Mouse (Mus musculus) cerebellum, adult (tissue): ENCODE measurements around the gene Caskin1.
A peak's percentile ranks its signal among the peaks of the same experiment; 100 is the strongest.
"Not testable (repeated sequence)": the region's sequence is repeated elsewhere in the genome, so short reads cannot be mapped to it uniquely, and the experiment has no call there.

Experiments
- ATAC-seq: cut with Nextera tagmentation; 2 replicates; pipeline ENCODE4 v1.9.2; 2017; ENCODE audit warnings: mild to moderate bottlenecking, moderate library complexity, mixed read lengths; ENCODE audit not compliant: insufficient number of reproducible peaks, low FRiP score, low TSS enrichment

Gene Caskin1

GRCm38 (mm10) chr17:24488186-24488661 lies at the start of gene Caskin1:
Caskin1 (plus strand) TSS chr17:24488601.
- peak; percentile 66 for ATAC-seq

GRCm38 (mm10) chr17:24440377-24440776 lies 48.0 kb upstream of the Caskin1 start:
- no peak for ATAC-seq

GRCm38 (mm10) chr17:24441148-24441547 lies 47.3 kb upstream of the Caskin1 start:
- no peak for ATAC-seq

DNA sequence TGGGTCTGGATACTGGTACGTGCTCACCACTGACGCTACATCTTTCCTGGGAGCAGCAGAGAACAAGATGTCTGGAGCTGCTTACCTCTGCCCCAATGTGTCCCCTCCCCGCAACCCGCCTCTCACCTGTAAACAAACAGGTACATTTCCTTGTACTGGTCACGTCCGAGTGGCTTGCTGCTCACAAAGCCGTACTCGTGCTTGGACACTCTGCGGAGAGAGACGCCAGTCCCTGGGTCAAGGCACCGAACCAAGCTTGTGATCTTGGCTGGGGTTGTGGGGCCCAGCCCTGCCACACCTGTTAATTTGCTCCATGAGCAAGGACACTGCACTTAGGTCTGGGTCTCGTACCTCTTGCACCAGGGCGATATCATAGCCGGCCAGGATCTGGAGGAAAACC lies 46.3 kb upstream of the Caskin1 start:
- ATAC-seq: no peak

DNA sequence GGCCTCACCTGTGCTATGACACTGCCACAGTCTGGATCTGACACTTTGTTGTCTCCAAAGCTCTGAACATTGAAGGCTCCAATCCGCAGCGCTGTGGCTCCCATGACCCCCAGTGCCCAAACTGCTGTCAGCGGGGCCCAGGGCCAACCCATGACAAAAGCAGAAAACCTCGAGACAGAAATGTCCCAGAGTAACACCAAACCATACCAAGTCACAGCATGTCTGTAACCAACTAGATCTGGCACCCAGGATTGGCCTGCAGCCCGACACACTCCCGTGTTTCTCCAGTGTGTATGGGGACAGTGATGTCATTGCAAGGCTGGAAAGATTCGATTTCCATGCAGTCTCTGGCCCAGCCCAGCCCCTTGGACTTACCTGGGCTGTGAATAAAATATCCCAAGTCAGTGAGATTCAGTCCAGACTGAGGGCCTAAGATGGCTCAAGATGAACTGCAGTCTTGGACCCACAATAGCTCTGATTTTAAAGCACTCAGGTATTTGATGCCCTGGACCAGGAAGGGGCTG lies 45.7 kb upstream of the Caskin1 start, which contains the start of gene Dnase1l2:
Gene Dnase1l2, minus strand, starts transcription at position 474 of the 524 bp plus-strand sequence.
- ATAC-seq: no peak

GRCm38 (mm10) chr17:24443409-24443808 lies 45.0 kb upstream of the Caskin1 start:
- ATAC-seq: no peak

DNA sequence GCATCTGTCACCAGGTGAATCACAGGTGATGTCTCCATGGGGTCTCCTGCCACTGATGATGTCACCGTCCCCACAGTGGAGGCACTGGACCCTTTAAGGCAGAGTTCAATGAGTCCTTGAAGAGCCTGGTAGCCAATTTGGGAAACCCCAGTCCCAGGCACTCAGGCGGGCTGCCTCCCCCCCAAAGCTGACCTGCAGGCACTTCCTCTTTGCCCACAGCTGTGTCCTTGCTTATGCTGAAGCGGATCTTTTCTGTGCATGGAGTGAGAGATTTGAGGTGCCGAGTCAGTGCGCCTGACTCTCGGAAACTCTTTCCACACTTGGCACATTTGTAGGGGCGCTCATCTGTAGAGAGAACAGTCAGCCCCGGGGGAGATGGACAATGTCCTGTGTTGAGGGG lies 41.8 kb upstream of the Caskin1 start:
- no peak for ATAC-seq

- no peak for ATAC-seq
Observed at GRCm38 (mm10) chr17:24449507-24449906, 38.9 kb upstream of the Caskin1 start.

DNA sequence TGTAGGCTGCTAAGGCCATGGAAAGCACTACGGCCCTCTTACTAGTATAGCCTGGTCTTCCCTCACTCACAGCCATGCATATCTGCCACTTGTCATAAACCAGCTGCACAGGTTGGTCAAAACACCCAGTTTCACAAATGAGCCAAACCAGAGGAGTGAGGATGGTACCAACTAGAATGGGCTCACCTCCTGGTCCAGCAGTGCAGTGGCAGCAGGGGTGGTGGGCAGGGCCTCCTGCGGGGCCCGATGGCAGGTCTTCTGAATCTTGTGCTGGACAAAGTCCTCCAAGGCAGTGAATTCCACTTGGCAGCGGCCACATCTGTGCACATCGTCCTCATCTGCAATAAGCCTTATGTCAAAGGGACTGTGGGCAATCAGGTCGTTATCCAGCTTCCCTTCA lies 37.2 kb upstream of the Caskin1 start:
- no peak for ATAC-seq

DNA sequence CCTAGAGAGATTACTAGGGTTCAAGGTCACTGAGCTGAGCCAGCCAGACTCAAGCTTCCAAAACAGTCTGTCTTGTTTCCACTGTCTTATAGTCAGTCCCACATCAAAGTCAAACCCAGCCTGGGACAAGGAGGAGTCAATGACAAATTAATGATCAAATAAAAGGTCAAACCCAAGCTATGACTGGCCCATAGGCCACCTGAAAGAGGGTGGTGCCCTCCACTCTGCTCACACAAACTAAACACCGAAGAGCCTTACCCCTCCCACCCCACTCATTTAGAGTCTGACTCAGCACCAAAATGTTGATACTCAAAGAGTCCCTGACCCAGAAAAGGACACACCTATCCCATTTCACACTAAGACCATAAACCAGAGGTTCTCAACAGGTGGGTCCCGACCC lies 35.0 kb upstream of the Caskin1 start:
- no peak for ATAC-seq

DNA sequence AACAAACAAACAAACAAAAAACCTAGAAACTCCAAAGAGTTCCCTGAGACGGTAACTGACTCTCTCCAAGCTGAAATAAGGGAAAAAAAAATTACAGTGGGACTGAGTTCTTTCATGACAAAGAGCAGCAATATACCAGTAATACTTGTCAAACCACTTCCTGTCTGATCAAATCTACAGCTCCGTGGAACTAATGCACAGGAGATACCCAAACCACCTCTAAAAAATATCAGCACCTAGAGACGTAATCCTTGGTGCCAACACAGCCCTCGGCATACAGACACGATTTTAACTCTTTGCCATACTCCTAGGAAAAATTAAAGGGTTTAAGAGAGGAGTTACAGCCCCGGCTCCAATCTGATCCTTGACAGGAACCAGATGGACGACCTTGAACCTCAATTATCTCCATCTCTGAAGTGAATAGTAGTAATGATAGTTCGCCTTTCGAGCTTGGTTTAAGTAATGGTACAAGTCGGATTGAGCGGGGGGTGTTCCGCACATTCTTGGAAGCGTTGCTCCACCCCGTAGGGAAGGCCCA lies 34.1 kb upstream of the Caskin1 start:
- ATAC-seq: no peak

DNA sequence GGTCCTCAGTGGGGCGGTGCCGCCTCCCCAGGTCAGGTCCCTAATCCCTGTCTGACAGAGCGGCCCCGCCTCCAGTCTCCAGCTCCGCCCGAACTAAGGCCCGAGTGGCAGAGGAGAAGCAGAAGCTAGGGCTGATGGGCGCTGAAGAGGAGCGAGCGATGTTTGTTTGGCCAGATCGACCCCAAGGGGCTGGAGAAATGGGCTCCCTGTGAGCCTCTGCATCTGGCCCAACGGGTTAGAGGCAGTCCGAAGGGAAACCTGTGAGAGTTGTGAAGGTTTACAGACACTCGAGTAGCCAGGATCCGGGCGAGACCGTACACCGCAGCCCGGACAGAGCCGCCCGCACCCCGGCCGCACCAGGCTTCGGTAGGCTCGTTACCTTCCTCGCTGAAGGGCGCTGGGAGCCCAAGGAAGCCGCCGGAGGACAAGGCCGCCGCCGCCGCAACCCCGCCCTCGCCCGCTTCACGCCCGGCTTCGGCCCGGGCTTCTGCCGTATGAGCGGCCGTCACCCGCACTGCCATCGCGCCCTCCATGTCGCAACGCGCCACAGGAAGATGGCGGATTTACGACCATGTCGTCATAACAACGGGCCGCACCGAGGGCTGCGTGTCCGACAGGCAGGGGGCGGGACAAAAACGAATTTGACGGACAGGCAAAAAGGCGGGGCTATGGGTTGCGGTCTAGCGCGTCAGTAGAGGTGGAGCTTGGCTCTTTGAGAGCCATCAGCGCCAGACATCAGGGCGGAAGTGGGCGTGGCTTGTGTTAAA lies 33.5 kb upstream of the Caskin1 start:
- peak; percentile 93 for ATAC-seq

DNA sequence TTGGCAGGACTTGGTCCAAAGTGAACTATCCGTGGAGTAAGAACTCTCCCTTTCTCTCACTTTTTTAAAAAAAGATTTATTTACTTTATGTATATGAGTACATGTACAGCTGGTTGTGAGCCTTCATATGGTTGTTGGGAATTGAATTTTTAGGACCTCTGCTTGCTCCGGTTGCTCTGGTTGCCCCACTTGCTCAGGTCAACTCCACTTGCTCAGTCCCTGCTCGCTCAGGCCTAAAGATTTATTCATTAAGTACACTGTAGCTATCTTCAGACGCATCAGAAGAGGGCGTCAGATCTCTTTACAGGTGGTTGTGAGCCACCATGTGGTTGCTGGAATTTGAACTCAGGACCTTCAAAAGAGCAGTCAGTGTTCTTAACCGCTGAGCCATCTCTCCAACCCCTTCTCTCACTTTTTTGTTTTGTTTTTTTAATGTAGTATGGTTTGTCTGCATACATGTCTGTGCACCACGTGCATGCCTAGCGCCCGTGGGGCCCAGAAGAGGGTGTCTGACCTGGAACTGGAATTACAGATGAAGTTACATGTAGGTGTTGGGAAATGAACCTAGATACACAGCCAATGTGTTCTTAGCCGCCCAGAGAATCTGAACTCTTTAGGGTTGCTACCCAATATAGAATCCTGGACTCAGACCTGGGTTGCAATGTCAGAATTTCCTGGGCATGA lies 32.7 kb upstream of the Caskin1 start:
- not testable (repeated sequence) for ATAC-seq

- ATAC-seq: no peak
Observed at GRCm38 (mm10) chr17:24461580-24461979, 26.8 kb upstream of the Caskin1 start.

DNA sequence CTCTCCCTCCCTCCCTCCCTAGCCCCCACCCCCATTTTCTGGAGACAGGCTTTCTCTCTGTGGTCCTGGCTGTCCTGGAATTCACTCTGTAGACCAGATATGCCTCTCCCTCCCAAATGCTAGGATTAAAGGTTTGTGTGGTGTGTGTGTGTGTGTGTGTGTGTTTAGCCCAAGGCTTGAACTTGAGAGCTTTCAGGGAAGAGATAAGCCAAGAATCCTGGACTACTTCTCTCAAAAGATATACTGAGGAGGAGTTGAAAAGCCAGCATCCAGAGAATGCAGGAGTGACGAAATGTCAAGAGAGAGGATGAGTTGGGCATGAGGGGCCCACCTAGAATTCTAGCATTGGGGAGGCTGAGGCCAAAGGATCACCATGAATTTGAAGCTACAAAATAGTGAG lies 25.5 kb upstream of the Caskin1 start:
- no peak for ATAC-seq

DNA sequence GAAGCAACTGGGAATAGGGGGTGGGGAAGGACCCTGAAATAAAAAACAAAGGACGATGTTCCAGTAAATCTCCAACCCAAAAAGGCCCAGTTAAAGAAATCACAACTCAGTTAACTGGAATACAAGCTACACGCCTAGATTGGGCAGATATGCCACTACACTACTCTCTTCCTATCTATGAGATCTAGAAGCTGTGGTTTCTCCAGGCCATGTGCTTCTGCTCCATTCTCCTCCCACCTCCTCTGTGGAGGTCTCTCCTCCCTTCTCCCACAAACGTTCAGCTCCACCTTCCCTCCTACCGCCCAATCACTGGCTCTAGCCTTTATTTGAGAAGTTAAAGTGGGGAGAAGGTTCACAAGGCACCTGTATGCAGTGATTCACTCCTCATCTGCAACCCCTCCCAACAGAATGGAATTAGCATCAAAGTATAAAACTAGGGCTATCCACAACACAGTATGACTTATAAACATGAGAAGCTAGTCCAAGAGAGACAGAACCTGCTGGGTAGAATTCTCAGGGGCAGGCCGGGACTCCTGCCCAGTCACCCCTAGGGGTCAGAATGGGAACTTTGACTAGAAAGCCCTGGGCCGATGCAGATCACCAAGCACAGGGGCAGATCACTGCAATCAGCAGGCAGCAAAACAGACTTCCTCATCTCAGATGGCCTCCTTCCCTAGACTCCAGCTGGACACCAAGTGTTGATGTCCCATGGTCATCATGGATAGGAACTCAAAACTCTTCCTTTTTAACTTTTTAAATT lies 24.8 kb upstream of the Caskin1 start:
- no peak for ATAC-seq

DNA sequence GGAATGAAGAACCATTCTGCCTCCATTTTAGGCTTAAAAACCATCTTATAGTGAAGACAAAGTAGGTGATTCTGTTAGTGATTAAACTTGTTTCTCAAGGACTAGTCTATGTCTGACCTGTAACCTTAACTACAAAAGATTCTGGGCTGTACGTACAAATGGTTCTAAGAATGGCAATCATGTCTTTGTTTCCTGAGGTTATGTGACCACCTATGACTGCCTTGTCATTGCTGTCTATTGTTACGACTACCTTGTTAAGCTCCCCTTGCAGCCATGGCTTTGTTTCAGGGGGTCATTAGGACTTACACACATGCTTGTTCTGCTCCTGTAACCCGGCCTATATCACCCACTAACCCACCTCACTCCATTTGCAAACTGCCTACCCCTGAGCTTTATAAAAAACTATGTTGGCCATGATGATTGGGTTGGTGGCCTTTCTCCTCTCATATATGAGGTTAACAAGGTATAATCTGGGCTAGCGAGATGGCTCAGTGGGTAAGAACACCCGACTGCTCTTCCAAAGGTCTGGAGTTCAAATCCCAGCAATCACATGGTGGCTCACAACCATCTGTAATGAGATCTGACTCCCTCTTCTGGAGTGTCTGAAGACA lies 19.7 kb upstream of the Caskin1 start:
- no peak for ATAC-seq

DNA sequence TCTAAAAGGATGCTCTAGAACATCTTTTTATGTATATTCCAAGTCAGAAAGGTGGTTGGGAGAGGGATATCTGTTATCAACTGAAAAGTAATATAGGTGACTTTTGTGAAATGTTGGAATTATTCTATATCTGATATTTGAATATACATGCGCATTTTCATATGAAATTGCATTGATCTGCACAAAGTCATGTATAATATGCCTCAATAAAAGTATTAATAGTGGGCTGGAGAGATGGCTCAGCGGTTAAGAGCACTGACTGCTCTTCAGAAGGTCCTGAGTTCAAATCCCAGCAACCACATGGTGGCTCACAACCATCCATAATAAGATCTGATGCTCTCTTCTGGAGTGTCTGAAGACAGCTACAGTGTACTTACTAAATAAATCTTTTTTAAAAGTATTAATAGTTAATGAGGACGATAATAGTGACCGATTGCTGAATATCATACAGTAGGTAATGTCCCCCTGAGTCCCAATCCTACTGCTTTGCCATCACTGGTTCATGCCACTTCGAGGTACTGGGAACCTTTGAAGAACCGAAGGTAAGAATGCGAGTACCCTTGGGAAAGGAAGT lies 19.0 kb upstream of the Caskin1 start:
- ATAC-seq: no peak

- peak; percentile 95 for ATAC-seq
Observed at GRCm38 (mm10) chr17:24469910-24470602, 18.3 kb upstream of the Caskin1 start, which contains the start of the genes E4f1 and Pgp. E4f1 (minus strand) TSS chr17:24470313. Pgp (plus strand) TSS chr17:24470392.
